Comparison of ENCODE assay signal across 9 mouse cellular contexts in genomic region chr15:93227764-93228079, GRCm38 (mm10). TPM values are rescaled to one million over a fixed set of nuclear protein-coding genes. Genes with fewer than 3 reads are reported as not detected.
DNase-seq lines count a peak whose midpoint lies in the region; ATAC-seq lines count a peak whose summit lies in the region.
"Had no signal": no experiment of that assay in that cellular context is flagged by ENCODE, and none has a peak within 500 bp of the region (broad histone marks: within the 10 kb centered on the region; RNA-seq: fewer than 3 reads in every experiment).

No protein-coding gene starts in this region.

- no peaks in the 10 kb centered on the region for H3K9me3 ChIP-seq in kidney, embryonic 15.5 days (replicated peaks)
- no peaks in the 10 kb centered on the region for H3K9me3 ChIP-seq in embryonic facial prominence, embryonic 10.5 days
- H3K9me3 ChIP-seq in limb, embryonic 10.5 days (replicated peaks): no peaks in the 10 kb centered on the region
- H3K9me3 ChIP-seq in neural tube, embryonic 15.5 days (replicated peaks): no peaks in the 10 kb centered on the region; the same call in 1 of the 2 replicates
- H3K9me3 ChIP-seq: limb, embryonic 15.5 days had no signal

- no peak overlapping the region for H3K27ac ChIP-seq in kidney, embryonic 15.5 days
- no peak overlapping the region for H3K27ac ChIP-seq in embryonic facial prominence, embryonic 10.5 days (replicated peaks)
- no peak overlapping the region for H3K27ac ChIP-seq in limb, embryonic 10.5 days
- H3K27ac ChIP-seq in neural tube, embryonic 15.5 days (replicated peaks): no peak overlapping the region
- H3K27ac ChIP-seq: limb, embryonic 15.5 days had no signal

- H3K4me1 ChIP-seq in kidney, embryonic 15.5 days: peaks cover 5% of the 10 kb centered on the region; the same call in 1 of the 2 replicates
- peaks cover 3% of the 10 kb centered on the region; the same call in 1 of the 2 replicates for H3K4me1 ChIP-seq in embryonic facial prominence, embryonic 10.5 days
- H3K4me1 ChIP-seq in limb, embryonic 10.5 days: peaks cover 6% of the 10 kb centered on the region
- H3K4me1 ChIP-seq in neural tube, embryonic 15.5 days: peaks cover 15% of the 10 kb centered on the region
- H3K4me1 ChIP-seq: limb, embryonic 15.5 days had no signal

- H3K9ac ChIP-seq in kidney, embryonic 15.5 days: no peak overlapping the region
- no peak overlapping the region for H3K9ac ChIP-seq in neural tube, embryonic 15.5 days (replicated peaks)
- H3K9ac ChIP-seq: limb, embryonic 15.5 days had no signal

- no peak overlapping the region for H3K4me2 ChIP-seq in kidney, embryonic 15.5 days
- H3K4me2 ChIP-seq in neural tube, embryonic 15.5 days: no peak overlapping the region
- H3K4me2 ChIP-seq: limb, embryonic 15.5 days had no signal

- DNase-seq in kidney, adult 18-20 months: peak; percentile 17
- peak; percentile 6 for DNase-seq in T-cell, adult 2 months (ENCODE audit: low spot score)
- peak; percentile 58 for DNase-seq in embryonic facial prominence, embryonic 10.5 days (ENCODE audit: low spot score)
- DNase-seq in induced T-regulatory cell, adult 2 months (ENCODE audit: low read depth): peak; percentile 61
- peak; percentile 56 for DNase-seq in limb, embryonic 10.5 days (ENCODE audit: low spot score)
- no peak for DNase-seq in gastrocnemius, postnatal 10 days

- no peak overlapping the region for H3K4me3 ChIP-seq in kidney, embryonic 15.5 days (replicated peaks)
- H3K4me3 ChIP-seq in embryonic facial prominence, embryonic 10.5 days: no peak overlapping the region
- no peak overlapping the region for H3K4me3 ChIP-seq in limb, embryonic 10.5 days
- no peak overlapping the region for H3K4me3 ChIP-seq in neural tube, embryonic 15.5 days (replicated peaks)
- H3K4me3 ChIP-seq: limb, embryonic 15.5 days had no signal

- 27% methylated on average over 6 of the region's 6 CpGs for WGBS in kidney, embryonic 15.5 days
- WGBS in embryonic facial prominence, embryonic 10.5 days: 28% methylated on average over 6 of the region's 6 CpGs
- WGBS in limb, embryonic 10.5 days: 36% methylated on average over 6 of the region's 6 CpGs
- 32% methylated on average over 6 of the region's 6 CpGs for WGBS in neural tube, embryonic 15.5 days

- no peaks in the 10 kb centered on the region for H3K27me3 ChIP-seq in kidney, embryonic 15.5 days
- no peaks in the 10 kb centered on the region for H3K27me3 ChIP-seq in embryonic facial prominence, embryonic 10.5 days (replicated peaks; ENCODE audit: low read depth, poor library complexity, severe bottlenecking)
- no peaks in the 10 kb centered on the region for H3K27me3 ChIP-seq in limb, embryonic 10.5 days (ENCODE audit: low read depth, poor library complexity, severe bottlenecking)
- H3K27me3 ChIP-seq in neural tube, embryonic 15.5 days (replicated peaks): no peaks in the 10 kb centered on the region
- H3K27me3 ChIP-seq: limb, embryonic 15.5 days had no signal

- H3K36me3 ChIP-seq in kidney, embryonic 15.5 days: no peaks in the 10 kb centered on the region
- no peaks in the 10 kb centered on the region for H3K36me3 ChIP-seq in embryonic facial prominence, embryonic 10.5 days (replicated peaks)
- no peaks in the 10 kb centered on the region for H3K36me3 ChIP-seq in limb, embryonic 10.5 days
- no peaks in the 10 kb centered on the region for H3K36me3 ChIP-seq in neural tube, embryonic 15.5 days
- H3K36me3 ChIP-seq: limb, embryonic 15.5 days had no signal

- ATAC-seq in kidney, embryonic 15.5 days (replicated peaks; ENCODE audit: low FRiP score): no peak
- ATAC-seq in neural tube, embryonic 15.5 days (ENCODE audit: low FRiP score): peak; percentile 41; the same call in 1 of the 2 replicates

RNA-seq across cellular contexts. Expression of gene Gxylt1, which starts 47.3 kb away (rescaled TPM):
- polyA plus RNA-seq in kidney, embryonic 15.5 days (2015; fragmentation: Nextera tagmentation; extraction: Ambion mirVana): 15.2 and 15.9 TPM in 2 replicates
- 18.8 and 21.1 TPM in 2 replicates for polyA plus RNA-seq in embryonic facial prominence, embryonic 10.5 days (2016; fragmentation: Nextera tagmentation; extraction: Ambion mirVana)
- polyA plus RNA-seq in limb, embryonic 10.5 days (2016; fragmentation: Nextera tagmentation; extraction: Ambion mirVana): 15.6 and 21.7 TPM in 2 replicates
- polyA plus RNA-seq in neural tube, embryonic 15.5 days (2015; fragmentation: Nextera tagmentation; extraction: Ambion mirVana): 4.4 and 6.5 TPM in 2 replicates
- 1 to 10 TPM; 8.4 to 9.4 TPM for total RNA-seq in gastrocnemius, postnatal 10 days (2021)
